Mouse (Mus musculus) left cerebral cortex, postnatal 36 days (tissue): Measurements from ENCODE around the gene Blcap. TPM values are rescaled to one million over a fixed set of nuclear protein-coding genes. Genes with fewer than 3 reads are reported as not detected.

Experiments used
- DNase-seq, 2 experiments: peaks; one replicate each; pipeline ENCODE4 v3.0.0; 2021 to 2022; ENCODE audit warnings: low spot score in 2 of 2, mixed read lengths in 1 of 2
- intact Hi-C: fragments of 180-260 bp; cut with DNase I; formaldehyde crosslinking; loops from one replicate; pipeline ENCODE4 v1.15.1; 2025
- microRNA-seq: library from miRNA; unstranded; fragments of <30 nt; microRNA quantifications from one replicate; pipeline ENCODE4 v1.2.0, GENCODE M21; 2022
- total RNA-seq, 2 experiments: library from RNA; stranded (reverse); gene quantifications; 2 replicates each; pipeline ENCODE4 v1.2.3; 2021

The Blcap gene
- total RNA-seq, 2 experiments from 2014 or later: 90.4 to 113 TPM

- no peak for DNase-seq
- intact Hi-C loops: no loop called here
These were observed 39.2 kb downstream of the Blcap start for GRCm38 (mm10) chr2:157531681-157532426.

GRCm38 (mm10) chr2:157530056-157530955 lies 40.8 kb downstream of the Blcap start:
- intact Hi-C loops: no loop called here
- no peak for DNase-seq

GRCm38 (mm10) chr2:157522556-157522955 lies 48.5 kb downstream of the Blcap start:
- no peak for DNase-seq
- intact Hi-C loops: no loop called here

GRCm38 (mm10) chr2:157520496-157520895 lies 50.6 kb downstream of the Blcap start:
- intact Hi-C loops: no loop called here
- peak in 1 of 2 experiments; percentile 49 for DNase-seq

GRCm38 (mm10) chr2:157519452-157519851 lies 51.6 kb downstream of the Blcap start:
- no peak for DNase-seq
- intact Hi-C loops: no loop called here

- no peak for DNase-seq
- intact Hi-C loops: no loop called here
These were observed 52.6 kb downstream of the Blcap start for GRCm38 (mm10) chr2:157518451-157518850.

GRCm38 (mm10) chr2:157517526-157517925 lies 53.5 kb downstream of the Blcap start:
- intact Hi-C loops: no loop called here
- DNase-seq: no peak

GRCm38 (mm10) chr2:157514353-157514752 lies 56.7 kb downstream of the Blcap start:
- intact Hi-C loops: no loop called here
- no peak for DNase-seq

- intact Hi-C loops: no loop called here
These were observed 57.3 kb downstream of the Blcap start for GRCm38 (mm10) chr2:157513737-157514208.

GRCm38 (mm10) chr2:157512859-157513258 lies 58.2 kb downstream of the Blcap start:
- no peak for DNase-seq
- intact Hi-C loops: no loop called here

More at GRCm38 (mm10) chr2:157513737-157514208, 57.3 kb downstream of the Blcap start:
- no peak for DNase-seq

GRCm38 (mm10) chr2:157510031-157510430 lies 61.0 kb downstream of the Blcap start:
- no peak for DNase-seq
- intact Hi-C loops: no loop called here

- no peak for DNase-seq
- intact Hi-C loops: no loop called here
These were observed 61.9 kb downstream of the Blcap start for GRCm38 (mm10) chr2:157509182-157509581.

GRCm38 (mm10) chr2:157506779-157507178 lies 64.3 kb downstream of the Blcap start:
- intact Hi-C loops: no loop called here

More at GRCm38 (mm10) chr2:157506779-157507178, 64.3 kb downstream of the Blcap start:
- DNase-seq: peak; percentile 58 to 63

Small RNA genes lying within 50 kb of the gene (microRNA-seq; reads per million reads assigned to microRNA genes)
- gene Gm23134: 1.5 reads per million

Other genes with a start within 250 kb of the Blcap start
- not detected for gene Ghrh, start 223.8 kb downstream of the Blcap start, total RNA-seq
- gene Manbal, start 203.7 kb downstream of the Blcap start, total RNA-seq: 10 to 100 TPM; 65.5 to 67.4 TPM
- 100 to 1,000 TPM; 130 to 131 TPM for gene Src, start 152.8 kb downstream of the Blcap start, total RNA-seq
- 100 to 1,000 TPM; 188 to 255 TPM for gene Nnat, start 11.2 kb downstream of the Blcap start, total RNA-seq
- gene Ctnnbl1, start 166.1 kb upstream of the Blcap start, total RNA-seq: 10 to 100 TPM; 27.1 to 29.6 TPM